Mouse (Mus musculus): ENCODE measurements at regions not wholly inside any gene's neighbourhood (a gene's known extent, or its start where the extent isn't known, plus 50 kb on each side); places are given as distances from the start of the nearest gene placed in this dataset.

- TF ChIP-seq POLR2A (IDR thresholded peaks at IDR 0.05; ENCODE audit: low read depth, low read length) (no peak), CTCF (IDR thresholded peaks at IDR 0.05; ENCODE audit: borderline replicate concordance, insufficient read depth, low read length) (no peak)
Observed at GRCm38 (mm10) chr16:13045079-13045590, 64.3 kb upstream of the Ercc4 start.
